Mouse (Mus musculus) kidney, embryonic 14.5 days (tissue): Measurements from ENCODE around the gene Glb1. TPM values are rescaled to one million over a fixed set of nuclear protein-coding genes. Genes with fewer than 3 reads are reported as not detected.

Source experiments
- ATAC-seq: fragments of 200-750 bp; cut with Nextera tagmentation; 2 replicates; pipeline ENCODE4 v1.8.0; 2017; ENCODE audit warnings: moderate number of reproducible peaks, mild to moderate bottlenecking, moderate TSS enrichment, moderate library complexity; ENCODE audit not compliant: low FRiP score, low TSS enrichment
- H3K27ac ChIP-seq: fragments of 300-500 bp; sonication (generic); 2 replicates; pipeline ENCODE4 v1.5.1; 2014; ENCODE audit warnings: low read depth, mild to moderate bottlenecking, low read length, moderate library complexity, mixed read lengths
- H3K27me3 ChIP-seq: fragments of 300-500 bp; sonication (generic); 2 replicates; pipeline ENCODE4 v1.6.1; 2014; ENCODE audit warnings: mild to moderate bottlenecking, low read length; ENCODE audit not compliant: control insufficient read depth, insufficient read depth
- H3K36me3 ChIP-seq: fragments of 300-500 bp; sonication (generic); 2 replicates; pipeline ENCODE4 v1.6.1; 2014; ENCODE audit warnings: low read length, mixed read lengths; ENCODE audit not compliant: control insufficient read depth, insufficient read depth
- H3K4me1 ChIP-seq: fragments of 300-500 bp; sonication (generic); 2 replicates; pipeline ENCODE4 v1.6.1; 2014; ENCODE audit warnings: low read length, mixed read lengths; ENCODE audit not compliant: control insufficient read depth, insufficient read depth
- H3K4me2 ChIP-seq: fragments of 300-500 bp; sonication (generic); replicated peaks from 2 replicates; pipeline ENCODE4 v1.6.1; 2014; ENCODE audit warnings: low read depth, mild to moderate bottlenecking, low read length
- H3K4me3 ChIP-seq: fragments of 300-500 bp; sonication (generic); 2 replicates; pipeline ENCODE4 v1.5.1; 2014; ENCODE audit warnings: mild to moderate bottlenecking, low read length
- H3K9ac ChIP-seq: fragments of 300-500 bp; sonication (generic); 2 replicates; pipeline ENCODE4 v1.6.1; 2014; ENCODE audit warnings: low read depth, mild to moderate bottlenecking, low read length, moderate library complexity
- H3K9me3 ChIP-seq: fragments of 300-500 bp; sonication (generic); 2 replicates; pipeline ENCODE4 v1.6.1; 2016; ENCODE audit warnings: low read length; ENCODE audit not compliant: control insufficient read depth
- WGBS: fragments of 180-500 bp; shearing (Covaris S2); extraction: QIAGEN DNeasy Blood & Tissue Kit; methylation state at CpG from one replicate; pipeline ENCODE4 v1.1.7; 2014; 5-methylcytosine and 5-hydroxymethylcytosine counted together
- polyA plus RNA-seq: library from polyadenylated mRNA; unstranded; fragments of >200 nt; fragmentation: Nextera tagmentation; extraction: Ambion mirVana; gene quantifications from 2 replicates; pipeline ENCODE4 v1.2.1, GENCODE M21; 2014

Glb1 gene
- polyA plus RNA-seq, 1 experiment from 2014 or later, result 49.6 TPM

GRCm38 (mm10) chr9:114522501-114522900, 121.6 kb downstream of the Glb1 start:
- Histone ChIP-seq H3K36me3 (no peaks in the 10 kb centered on the region), H3K27me3 (no peaks in the 10 kb centered on the region), H3K4me2 (no peak overlapping the region), H3K4me3 (no peak overlapping the region), H3K9ac (no peak overlapping the region), H3K4me1 (peaks cover 18% of the 10 kb centered on the region), H3K27ac (no peak overlapping the region), H3K9me3 (no peaks in the 10 kb centered on the region)
- ATAC-seq, result no peak
- WGBS, result 90% methylated on average over 9 of the region's 9 CpGs

Other genes with a start within 250 kb of the Glb1 start
- gene Bcl2a1c, start 70.9 kb upstream of the Glb1 start, polyA plus RNA-seq, result not detected in 2 replicates
- gene Crtap, start 10.4 kb upstream of the Glb1 start, polyA plus RNA-seq, result 113 and 125 TPM in 2 replicates
- gene Tmppe, start within 50 bp of the Glb1 start, polyA plus RNA-seq, result 3.7 and 4.1 TPM in 2 replicates
- 0.68 and 0.94 TPM in 2 replicates for gene Ccr4, start 103.8 kb downstream of the Glb1 start, polyA plus RNA-seq
- 0.31 and 0.47 TPM in 2 replicates for gene C130032M10Rik, start 114.6 kb downstream of the Glb1 start, polyA plus RNA-seq
- gene Trim71, start 163.3 kb downstream of the Glb1 start, polyA plus RNA-seq, result 1.1 and 1.4 TPM in 2 replicates
- gene Cnot10, start 239.1 kb downstream of the Glb1 start, polyA plus RNA-seq, result 41.8 and 74.7 TPM in 2 replicates